Mouse (Mus musculus) kidney, postnatal 10 days (tissue): ENCODE data around the gene Ly6g6c.

ENCODE experiments used
- DNase-seq: peaks from one replicate; pipeline ENCODE4 v3.0.0; 2021; ENCODE audit warnings: mixed read lengths

Gene Ly6g6c

GRCm38 (mm10) chr17:35085208-35085865 is 20.1 kb downstream of the Ly6g6c start, which contains the start of gene Ly6g6f:
Gene Ly6g6f, minus strand, starts transcription at chr17:35085610.
- DNase-seq: no peak

- DNase-seq: no peak
Observed at GRCm38 (mm10) chr17:35088151-35088550, 23.0 kb downstream of the Ly6g6c start.

- DNase-seq: peak; percentile 97
Observed at GRCm38 (mm10) chr17:35088825-35089644, 23.8 kb downstream of the Ly6g6c start, which contains the start of gene Abhd16a. Gene Abhd16a, plus strand, starts transcription at chr17:35089263.

GRCm38 (mm10) chr17:35090166-35090932 is 25.2 kb downstream of the Ly6g6c start:
- DNase-seq: no peak

- DNase-seq: no peak
Observed at GRCm38 (mm10) chr17:35092403-35093198, 27.4 kb downstream of the Ly6g6c start.

GRCm38 (mm10) chr17:35094475-35095365 is 29.5 kb downstream of the Ly6g6c start:
- DNase-seq: no peak

GRCm38 (mm10) chr17:35096597-35096996 is 31.4 kb downstream of the Ly6g6c start:
- DNase-seq: no peak

GRCm38 (mm10) chr17:35097164-35097655 is 32.0 kb downstream of the Ly6g6c start:
- DNase-seq: peak; percentile 60

GRCm38 (mm10) chr17:35100196-35100765 is 35.1 kb downstream of the Ly6g6c start:
- DNase-seq: peak; percentile 61

- no peak for DNase-seq
Observed at GRCm38 (mm10) chr17:35101161-35101560, 36.0 kb downstream of the Ly6g6c start.

- no peak for DNase-seq
Observed at GRCm38 (mm10) chr17:35102299-35102698, 37.1 kb downstream of the Ly6g6c start.

- DNase-seq: peak; percentile 69
Observed at GRCm38 (mm10) chr17:35103221-35103690, 38.1 kb downstream of the Ly6g6c start.

- DNase-seq: no peak
Observed at GRCm38 (mm10) chr17:35104079-35104478, 38.9 kb downstream of the Ly6g6c start.

- DNase-seq: no peak
Observed at GRCm38 (mm10) chr17:35104754-35105153, 39.6 kb downstream of the Ly6g6c start.

- DNase-seq: peak; percentile 73
Observed at GRCm38 (mm10) chr17:35105740-35106389, 40.7 kb downstream of the Ly6g6c start.

- no peak for DNase-seq
Observed at GRCm38 (mm10) chr17:35106522-35106921, 41.3 kb downstream of the Ly6g6c start.

GRCm38 (mm10) chr17:35108097-35108496 is 42.9 kb downstream of the Ly6g6c start, which contains the start of gene Ly6g5c:
Gene Ly6g5c, plus strand, starts transcription at chr17:35108279.
- DNase-seq: no peak

GRCm38 (mm10) chr17:35111774-35112173 is 46.6 kb downstream of the Ly6g6c start:
- DNase-seq: no peak

GRCm38 (mm10) chr17:35115046-35116019 is 50.1 kb downstream of the Ly6g6c start, which contains the start of gene Ly6g5b:
Gene Ly6g5b, minus strand, starts transcription at chr17:35115428.
- peak; percentile 49 for DNase-seq
